Mouse (Mus musculus): Measurements from ENCODE around the gene Hoxb5. TPM values are rescaled to one million over a fixed set of nuclear protein-coding genes. Genes with fewer than 3 reads are reported as not detected.

Hoxb5 gene
- polyA plus RNA-seq, 1 experiment = not detected

DNA sequence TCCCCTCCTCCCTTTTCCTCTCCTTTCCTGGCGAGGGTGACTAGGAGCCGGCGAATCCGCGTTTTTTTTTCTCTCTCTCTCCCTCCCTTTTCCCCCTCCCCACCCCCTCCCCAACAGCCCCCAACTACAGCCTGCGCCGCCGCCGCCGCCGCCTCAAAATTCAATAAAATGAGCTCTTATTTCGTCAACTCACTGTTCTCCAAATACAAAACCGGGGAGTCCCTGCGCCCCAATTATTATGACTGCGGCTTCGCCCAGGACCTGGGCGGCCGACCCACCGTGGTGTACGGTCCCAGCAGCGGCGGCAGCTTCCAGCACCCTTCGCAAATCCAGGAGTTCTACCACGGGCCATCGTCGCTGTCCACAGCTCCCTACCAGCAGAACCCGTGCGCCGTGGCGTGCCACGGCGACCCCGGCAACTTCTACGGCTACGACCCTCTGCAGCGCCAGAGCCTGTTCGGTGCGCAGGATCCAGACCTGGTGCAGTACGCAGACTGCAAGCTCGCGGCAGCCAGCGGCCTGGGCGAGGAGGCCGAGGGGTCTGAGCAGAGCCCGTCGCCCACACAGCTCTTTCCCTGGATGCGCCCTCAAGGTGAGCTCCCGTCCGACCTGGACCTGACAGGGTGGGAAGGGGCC, 20.2 kb upstream of the Hoxb5 start:
- Histone ChIP-seq H3K4me3 (no peak overlapping the region), H3K4me2 (ENCODE audit: low read depth) (no peak overlapping the region), H3ac (ENCODE audit: control insufficient read depth, insufficient read length) (no peak overlapping the region), H3K27me3 (ENCODE audit: control insufficient read depth, insufficient read depth, insufficient read length) (peaks cover 91% of the 10 kb centered on the region), H3K36me3 (ENCODE audit: control insufficient read depth, insufficient read depth) (no peaks in the 10 kb centered on the region), H3K79me2 (ENCODE audit: control insufficient read depth, insufficient read depth) (no peaks in the 10 kb centered on the region)
- no peak for TF ChIP-seq TCF12 (IDR thresholded peaks at IDR 0.05; ENCODE audit: insufficient read depth, poor library complexity, severe bottlenecking)
- no peak for TF ChIP-seq MYOD1 (IDR thresholded peaks at IDR 0.05; ENCODE audit: control insufficient read depth in 1 of 3, insufficient read length in 2 of 3, low read depth in 2 of 3)
- no peak for TF ChIP-seq TCF3 (IDR thresholded peaks at IDR 0.05; ENCODE audit: insufficient read length, low read depth)
- TF ChIP-seq SRF (IDR thresholded peaks at IDR 0.05; ENCODE audit: control insufficient read depth, insufficient read length, low read depth) = no peak
- TF ChIP-seq E2F4 (IDR thresholded peaks at IDR 0.05; ENCODE audit: insufficient read depth) = no peak
- TF ChIP-seq POLR2AphosphoS2 (IDR thresholded peaks at IDR 0.05; ENCODE audit: insufficient read length, low read depth) = no peak
- no peak for TF ChIP-seq POLR2A (IDR thresholded peaks at IDR 0.05; ENCODE audit: insufficient read length, low read depth)

DNA sequence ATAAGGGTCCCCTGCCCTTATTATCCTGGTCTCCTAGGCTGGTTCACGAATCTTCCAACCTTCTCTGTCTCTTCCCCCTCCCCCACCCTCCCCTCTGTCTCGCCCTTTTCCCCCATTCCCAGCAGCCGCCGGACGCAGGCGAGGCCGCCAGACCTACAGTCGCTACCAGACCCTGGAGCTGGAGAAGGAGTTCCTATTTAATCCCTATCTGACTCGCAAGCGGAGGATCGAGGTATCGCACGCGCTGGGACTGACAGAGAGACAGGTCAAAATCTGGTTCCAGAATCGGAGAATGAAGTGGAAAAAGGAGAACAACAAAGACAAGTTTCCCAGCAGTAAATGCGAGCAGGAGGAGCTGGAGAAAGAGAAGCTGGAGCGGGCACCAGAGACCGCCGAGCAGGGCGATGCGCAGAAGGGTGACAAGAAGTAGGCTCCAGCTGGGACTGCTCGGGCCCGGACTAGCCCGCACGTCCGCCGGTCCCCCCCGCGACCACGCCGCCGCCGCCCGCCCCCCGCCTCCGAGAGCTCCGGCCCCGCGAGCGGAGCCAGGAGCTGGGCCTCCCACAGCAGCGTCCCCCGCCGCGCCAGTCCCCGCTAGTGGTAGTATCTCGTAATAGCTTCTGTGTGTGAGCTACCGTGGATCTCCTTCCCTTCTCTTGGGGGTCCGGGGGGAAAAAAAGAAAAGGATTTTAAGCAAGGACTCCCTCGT, 18.9 kb upstream of the Hoxb5 start:
- Histone ChIP-seq H3K36me3 (ENCODE audit: control insufficient read depth, insufficient read depth) (no peaks in the 10 kb centered on the region), H3K27me3 (ENCODE audit: control insufficient read depth, insufficient read depth, insufficient read length) (peaks cover 94% of the 10 kb centered on the region), H3K4me3 (no peak overlapping the region), H3K79me2 (ENCODE audit: control insufficient read depth, insufficient read depth) (no peaks in the 10 kb centered on the region), H3K4me2 (ENCODE audit: low read depth) (peak overlapping the region; percentile 56), H3ac (ENCODE audit: control insufficient read depth, insufficient read length) (no peak overlapping the region)
- TF ChIP-seq MYOG (IDR thresholded peaks at IDR 0.05; ENCODE audit: control insufficient read depth in 1 of 3, insufficient read depth in 1 of 3, insufficient read length in 2 of 3, low read depth in 2 of 3) = no peak
- TF ChIP-seq POLR2AphosphoS2 (IDR thresholded peaks at IDR 0.05; ENCODE audit: insufficient read length, low read depth) = no peak
- TF ChIP-seq SRF (IDR thresholded peaks at IDR 0.05; ENCODE audit: control insufficient read depth, insufficient read length, low read depth) = no peak
- TF ChIP-seq POLR2A (IDR thresholded peaks at IDR 0.05; ENCODE audit: insufficient read length, low read depth) = no peak
- TF ChIP-seq MAX (IDR thresholded peaks at IDR 0.05; ENCODE audit: low read depth) = no peak
- TF ChIP-seq TCF12 (IDR thresholded peaks at IDR 0.05; ENCODE audit: insufficient read depth, poor library complexity, severe bottlenecking) = no peak
- no peak for TF ChIP-seq USF1 (IDR thresholded peaks at IDR 0.05; ENCODE audit: low read depth)

DNA sequence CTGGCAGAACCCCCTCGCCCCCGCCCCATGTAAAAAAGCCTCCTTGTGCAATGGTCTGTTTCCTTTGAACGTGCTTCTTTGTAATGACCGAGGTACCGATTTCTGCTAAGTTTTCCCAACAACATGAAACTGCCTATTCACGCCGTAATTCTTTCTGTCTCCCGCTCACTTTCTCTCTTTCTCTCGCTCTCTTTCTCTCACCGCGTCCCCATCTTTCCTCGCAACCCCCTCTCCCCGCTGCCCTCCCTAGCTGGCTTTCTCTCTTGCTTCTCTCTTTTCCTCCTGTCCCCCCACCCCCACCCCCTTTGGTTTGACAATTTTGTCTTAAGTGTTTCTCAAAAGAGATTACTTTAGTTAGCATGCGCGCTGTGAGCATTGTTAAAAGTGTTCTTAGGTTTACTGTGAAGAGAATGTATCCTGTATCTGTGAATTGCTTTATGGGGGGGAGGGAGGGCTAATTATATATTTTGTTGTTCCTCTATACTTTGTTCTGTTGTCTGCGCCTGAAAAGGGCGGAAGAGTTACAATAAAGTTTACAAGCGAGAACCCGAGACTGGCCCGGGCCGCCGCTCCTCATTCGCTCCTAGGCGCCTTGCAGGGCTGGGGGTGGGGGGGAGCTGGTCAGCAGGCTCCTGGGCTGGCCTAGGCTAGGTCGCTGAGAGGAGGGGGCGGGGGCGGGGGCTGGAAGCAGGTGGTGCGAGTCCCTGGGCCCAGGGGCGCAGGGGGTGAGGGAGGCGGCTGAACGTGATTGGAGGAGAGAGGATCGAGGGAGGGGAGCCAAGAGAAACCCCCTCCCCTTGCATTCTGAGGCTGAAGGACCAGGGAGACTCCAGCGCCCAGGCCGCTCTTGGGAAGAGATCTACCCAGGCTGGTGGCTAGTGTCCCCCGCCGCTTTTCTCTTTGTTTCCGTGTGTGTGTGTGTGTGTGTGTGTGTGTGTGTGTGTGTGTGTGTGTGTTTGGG, 18.1 kb upstream of the Hoxb5 start:
- no peaks in the 10 kb centered on the region for H3K79me2 ChIP-seq (ENCODE audit: control insufficient read depth, insufficient read depth)
- TF ChIP-seq MYOD1 (IDR thresholded peaks at IDR 0.05; ENCODE audit: control insufficient read depth in 1 of 3, insufficient read length in 2 of 3, low read depth in 2 of 3) = no peak
- no peak for TF ChIP-seq MYOG (IDR thresholded peaks at IDR 0.05; ENCODE audit: control insufficient read depth in 1 of 3, insufficient read depth in 1 of 3, insufficient read length in 2 of 3, low read depth in 2 of 3)
- no peak for TF ChIP-seq E2F4 (IDR thresholded peaks at IDR 0.05; ENCODE audit: insufficient read depth)
- no peak for TF ChIP-seq USF1 (IDR thresholded peaks at IDR 0.05; ENCODE audit: low read depth)
- TF ChIP-seq POLR2AphosphoS2 (IDR thresholded peaks at IDR 0.05; ENCODE audit: insufficient read length, low read depth) = no peak
- no peak for TF ChIP-seq REST (IDR thresholded peaks at IDR 0.05; ENCODE audit: insufficient read depth, insufficient read length)
- TF ChIP-seq CEBPB (IDR thresholded peaks at IDR 0.05; ENCODE audit: insufficient read depth, poor library complexity, severe bottlenecking) = no peak
- TF ChIP-seq POLR2A (IDR thresholded peaks at IDR 0.05; ENCODE audit: insufficient read length, low read depth) = no peak
- no peak for TF ChIP-seq TCF12 (IDR thresholded peaks at IDR 0.05; ENCODE audit: insufficient read depth, poor library complexity, severe bottlenecking)
- TF ChIP-seq TCF3 (IDR thresholded peaks at IDR 0.05; ENCODE audit: insufficient read length, low read depth) = no peak
- no peak for TF ChIP-seq SRF (IDR thresholded peaks at IDR 0.05; ENCODE audit: control insufficient read depth, insufficient read length, low read depth)
- TF ChIP-seq MAX (IDR thresholded peaks at IDR 0.05; ENCODE audit: low read depth) = no peak
- no peak overlapping the region for H3K4me3 ChIP-seq
- no peak overlapping the region for H3ac ChIP-seq (ENCODE audit: control insufficient read depth, insufficient read length)
- H3K4me2 ChIP-seq (ENCODE audit: low read depth) = peak overlapping the region; percentile 56
- H3K27me3 ChIP-seq (ENCODE audit: control insufficient read depth, insufficient read depth, insufficient read length) = peaks cover 95% of the 10 kb centered on the region
- H3K36me3 ChIP-seq (ENCODE audit: control insufficient read depth, insufficient read depth) = no peaks in the 10 kb centered on the region

DNA sequence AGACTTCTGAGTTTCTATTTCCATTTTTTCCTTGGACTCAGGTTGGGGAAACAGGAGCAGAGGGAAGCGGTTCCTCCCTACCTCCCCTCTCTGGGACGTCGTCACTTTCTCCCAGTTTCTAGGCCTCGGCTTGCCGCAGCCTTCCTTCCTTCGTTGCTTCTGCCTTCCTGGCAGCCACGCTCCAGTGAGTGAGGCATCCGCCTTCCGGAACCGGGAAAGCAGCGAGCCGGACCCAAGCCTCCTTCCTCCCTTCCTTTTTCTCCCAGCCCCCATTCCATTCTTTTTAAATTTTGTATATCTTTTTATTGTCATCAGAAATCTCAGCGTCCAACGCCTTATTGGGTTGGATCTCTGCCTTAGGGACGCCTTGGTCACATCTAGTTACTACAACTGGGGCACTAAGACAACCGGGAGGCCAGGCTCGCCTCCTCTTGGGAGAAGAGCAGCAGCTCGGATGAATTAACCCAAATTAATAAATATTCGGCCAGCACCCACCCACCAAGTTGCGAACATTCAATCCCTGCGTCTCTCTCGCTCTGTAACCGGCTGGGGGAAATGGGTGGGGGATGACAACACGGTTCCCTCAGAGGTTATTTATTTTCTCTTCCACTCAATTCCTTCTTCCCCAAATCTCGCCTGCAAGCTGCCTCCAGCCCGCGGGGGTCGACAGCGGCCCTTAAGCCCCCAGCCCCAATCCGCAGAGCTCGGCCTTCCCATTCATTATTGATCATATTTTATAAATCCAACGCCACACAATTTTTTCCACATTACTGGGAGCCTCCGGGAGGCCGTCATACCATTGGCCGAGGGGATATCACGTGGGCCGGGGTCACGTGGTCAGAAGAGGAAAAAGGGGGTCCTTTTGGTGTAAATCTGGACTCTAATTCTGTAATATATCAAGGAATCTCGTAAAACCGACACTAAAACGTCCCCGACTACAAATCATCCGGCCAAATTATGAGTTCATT, 17.1 kb upstream of the Hoxb5 start, which contains the start of gene Hoxb7:
TSS of gene Hoxb7 (plus strand) at position 853 of the 968 bp plus-strand sequence.
- H3K4me3 ChIP-seq = no peak within 1 kb of the TSS
- H3ac ChIP-seq (ENCODE audit: control insufficient read depth, insufficient read length) = no peak within 1 kb of the TSS
- TF ChIP-seq CEBPB (IDR thresholded peaks at IDR 0.05; ENCODE audit: insufficient read depth, poor library complexity, severe bottlenecking) (no peak), TCF3 (IDR thresholded peaks at IDR 0.05; ENCODE audit: insufficient read length, low read depth) (no peak), USF1 (IDR thresholded peaks at IDR 0.05; ENCODE audit: low read depth) (peak; percentile 58)
- no peak within 1 kb of the TSS for H3K4me2 ChIP-seq (ENCODE audit: low read depth)
- peaks cover 93% of the 10 kb centered on the region for H3K27me3 ChIP-seq (ENCODE audit: control insufficient read depth, insufficient read depth, insufficient read length)
- no peaks in the 10 kb centered on the region for H3K36me3 ChIP-seq (ENCODE audit: control insufficient read depth, insufficient read depth)
- no peaks in the 10 kb centered on the region for H3K79me2 ChIP-seq (ENCODE audit: control insufficient read depth, insufficient read depth)

Data from myocyte (in vitro differentiated cells).